Mouse (Mus musculus): ENCODE measurements at regions not wholly inside any gene's neighbourhood (a gene's known extent, or its start where the extent isn't known, plus 50 kb on each side); places are given as distances from the start of the nearest gene placed in this dataset.

- H3K27ac ChIP-seq (ENCODE audit: insufficient read depth, low read length) = no peak overlapping the region
- no peak overlapping the region for H3K4me3 ChIP-seq (ENCODE audit: low read depth, low read length)
- no peaks in the 10 kb centered on the region for H3K27me3 ChIP-seq (ENCODE audit: control insufficient read depth, insufficient read depth, low read length, poor library complexity, severe bottlenecking)
- no peak overlapping the region for H3K9ac ChIP-seq (ENCODE audit: low read depth, poor library complexity, severe bottlenecking)
- H3K36me3 ChIP-seq (ENCODE audit: control insufficient read depth, insufficient read depth, low read length, poor library complexity, severe bottlenecking) = no peaks in the 10 kb centered on the region
- peaks cover 6% of the 10 kb centered on the region for H3K9me3 ChIP-seq (replicated peaks; ENCODE audit: control insufficient read depth, insufficient read depth, low read length, poor library complexity, severe bottlenecking)
- H3K4me1 ChIP-seq (ENCODE audit: control insufficient read depth, insufficient read depth, low read length) = no peaks in the 10 kb centered on the region
- TF ChIP-seq EP300 (IDR thresholded peaks at IDR 0.05; ENCODE audit: insufficient read depth, low read depth, low read length) (no peak), POLR2A (IDR thresholded peaks at IDR 0.05; ENCODE audit: insufficient read depth, low read length) (no peak)
Observed at GRCm38 (mm10) chr5:40034452-40034851, 279.2 kb upstream of the Hs3st1 start.

- H3K27me3 ChIP-seq (ENCODE audit: control insufficient read depth, insufficient read depth, low read length, poor library complexity, severe bottlenecking) = no peaks in the 10 kb centered on the region
- no peaks in the 10 kb centered on the region for H3K36me3 ChIP-seq (ENCODE audit: control insufficient read depth, insufficient read depth, low read length, poor library complexity, severe bottlenecking)
- H3K9ac ChIP-seq (ENCODE audit: low read depth, poor library complexity, severe bottlenecking) = no peak overlapping the region
- H3K9me3 ChIP-seq (replicated peaks; ENCODE audit: control insufficient read depth, insufficient read depth, low read length, poor library complexity, severe bottlenecking) = peaks cover 7% of the 10 kb centered on the region
- H3K4me3 ChIP-seq (ENCODE audit: low read depth, low read length) = no peak overlapping the region
- TF ChIP-seq EP300 (IDR thresholded peaks at IDR 0.05; ENCODE audit: insufficient read depth, low read depth, low read length) (no peak), POLR2A (IDR thresholded peaks at IDR 0.05; ENCODE audit: insufficient read depth, low read length) (no peak), CTCF (IDR thresholded peaks at IDR 0.05; ENCODE audit: low read depth, low read length) (no peak)
- no peak overlapping the region for H3K27ac ChIP-seq (ENCODE audit: insufficient read depth, low read length)
- H3K4me1 ChIP-seq (ENCODE audit: control insufficient read depth, insufficient read depth, low read length) = no peaks in the 10 kb centered on the region
Observed at GRCm38 (mm10) chr5:40033686-40034085, 278.4 kb upstream of the Hs3st1 start.

GRCm38 (mm10) chr5:40030261-40030660 lies 275.0 kb upstream of the Hs3st1 start:
- Histone ChIP-seq H3K9me3 (replicated peaks; ENCODE audit: control insufficient read depth, insufficient read depth, low read length, poor library complexity, severe bottlenecking) (peaks cover 3% of the 10 kb centered on the region; the same call in 1 of the 2 replicates), H3K4me3 (ENCODE audit: low read depth, low read length) (no peak overlapping the region), H3K27ac (ENCODE audit: insufficient read depth, low read length) (no peak overlapping the region), H3K27me3 (ENCODE audit: control insufficient read depth, insufficient read depth, low read length, poor library complexity, severe bottlenecking) (no peaks in the 10 kb centered on the region), H3K9ac (ENCODE audit: low read depth, poor library complexity, severe bottlenecking) (no peak overlapping the region), H3K36me3 (ENCODE audit: control insufficient read depth, insufficient read depth, low read length, poor library complexity, severe bottlenecking) (no peaks in the 10 kb centered on the region), H3K4me1 (ENCODE audit: control insufficient read depth, insufficient read depth, low read length) (no peaks in the 10 kb centered on the region)
- TF ChIP-seq EP300 (IDR thresholded peaks at IDR 0.05; ENCODE audit: insufficient read depth, low read depth, low read length) (no peak), POLR2A (IDR thresholded peaks at IDR 0.05; ENCODE audit: insufficient read depth, low read length) (no peak)

GRCm38 (mm10) chr5:40015946-40016345 lies 260.7 kb upstream of the Hs3st1 start:
- Histone ChIP-seq H3K27ac (ENCODE audit: insufficient read depth, low read length) (no peak overlapping the region), H3K9me3 (replicated peaks; ENCODE audit: control insufficient read depth, insufficient read depth, low read length, poor library complexity, severe bottlenecking) (no peaks in the 10 kb centered on the region), H3K9ac (ENCODE audit: low read depth, poor library complexity, severe bottlenecking) (no peak overlapping the region), H3K4me3 (ENCODE audit: low read depth, low read length) (no peak overlapping the region), H3K36me3 (ENCODE audit: control insufficient read depth, insufficient read depth, low read length, poor library complexity, severe bottlenecking) (no peaks in the 10 kb centered on the region), H3K27me3 (ENCODE audit: control insufficient read depth, insufficient read depth, low read length, poor library complexity, severe bottlenecking) (no peaks in the 10 kb centered on the region), H3K4me1 (ENCODE audit: control insufficient read depth, insufficient read depth, low read length) (no peaks in the 10 kb centered on the region)
- TF ChIP-seq CTCF (IDR thresholded peaks at IDR 0.05; ENCODE audit: low read depth, low read length) (no peak), POLR2A (IDR thresholded peaks at IDR 0.05; ENCODE audit: insufficient read depth, low read length) (no peak), EP300 (IDR thresholded peaks at IDR 0.05; ENCODE audit: insufficient read depth, low read depth, low read length) (no peak)

GRCm38 (mm10) chr5:39988039-39988438 lies 232.8 kb upstream of the Hs3st1 start:
- no peaks in the 10 kb centered on the region for H3K36me3 ChIP-seq (ENCODE audit: control insufficient read depth, insufficient read depth, low read length, poor library complexity, severe bottlenecking)
- H3K9ac ChIP-seq (ENCODE audit: low read depth, poor library complexity, severe bottlenecking) = no peak overlapping the region
- H3K4me3 ChIP-seq (ENCODE audit: low read depth, low read length) = no peak overlapping the region
- no peak overlapping the region for H3K27ac ChIP-seq (ENCODE audit: insufficient read depth, low read length)
- no peaks in the 10 kb centered on the region for H3K4me1 ChIP-seq (ENCODE audit: control insufficient read depth, insufficient read depth, low read length)
- TF ChIP-seq CTCF (IDR thresholded peaks at IDR 0.05; ENCODE audit: low read depth, low read length) (no peak), POLR2A (IDR thresholded peaks at IDR 0.05; ENCODE audit: insufficient read depth, low read length) (no peak), EP300 (IDR thresholded peaks at IDR 0.05; ENCODE audit: insufficient read depth, low read depth, low read length) (no peak)
- no peaks in the 10 kb centered on the region for H3K27me3 ChIP-seq (ENCODE audit: control insufficient read depth, insufficient read depth, low read length, poor library complexity, severe bottlenecking)
- H3K9me3 ChIP-seq (replicated peaks; ENCODE audit: control insufficient read depth, insufficient read depth, low read length, poor library complexity, severe bottlenecking) = no peaks in the 10 kb centered on the region

- TF ChIP-seq EP300 (IDR thresholded peaks at IDR 0.05; ENCODE audit: insufficient read depth, low read depth, low read length) (no peak), CTCF (IDR thresholded peaks at IDR 0.05; ENCODE audit: low read depth, low read length) (no peak), POLR2A (IDR thresholded peaks at IDR 0.05; ENCODE audit: insufficient read depth, low read length) (no peak)
- no peak overlapping the region for H3K27ac ChIP-seq (ENCODE audit: insufficient read depth, low read length)
- H3K27me3 ChIP-seq (ENCODE audit: control insufficient read depth, insufficient read depth, low read length, poor library complexity, severe bottlenecking) = no peaks in the 10 kb centered on the region
- no peak overlapping the region for H3K9ac ChIP-seq (ENCODE audit: low read depth, poor library complexity, severe bottlenecking)
- no peaks in the 10 kb centered on the region for H3K36me3 ChIP-seq (ENCODE audit: control insufficient read depth, insufficient read depth, low read length, poor library complexity, severe bottlenecking)
- H3K4me3 ChIP-seq (ENCODE audit: low read depth, low read length) = no peak overlapping the region
- H3K9me3 ChIP-seq (replicated peaks; ENCODE audit: control insufficient read depth, insufficient read depth, low read length, poor library complexity, severe bottlenecking) = no peaks in the 10 kb centered on the region
- no peaks in the 10 kb centered on the region for H3K4me1 ChIP-seq (ENCODE audit: control insufficient read depth, insufficient read depth, low read length)
Observed at GRCm38 (mm10) chr5:39964371-39964770, 209.1 kb upstream of the Hs3st1 start.

Measured in ES-Bruce4 (cell line).